Mouse (Mus musculus): Measurements from ENCODE around the gene Esr1. TPM values are rescaled to one million over a fixed set of nuclear protein-coding genes. Genes with fewer than 3 reads are reported as not detected.
"Not testable (repeated sequence)": the region's sequence is repeated elsewhere in the genome, so short reads cannot be mapped to it uniquely, and the experiment has no call there.

Gene Esr1
- polyA plus RNA-seq, 1 experiment from 2014 or later: 0.45 TPM

- no peaks in the 10 kb centered on the region for H3K27me3 ChIP-seq
- H3K36me3 ChIP-seq: no peaks in the 10 kb centered on the region
- no peak overlapping the region for H3K27ac ChIP-seq (replicated peaks)
- 53% methylated on average over 3 of the region's 3 CpGs for WGBS
- H3K4me3 ChIP-seq: no peak overlapping the region
- ATAC-seq (ENCODE audit: low FRiP score, low read depth): no peak
- H3K4me2 ChIP-seq: no peak overlapping the region
- no peaks in the 10 kb centered on the region for H3K9me3 ChIP-seq
- no peaks in the 10 kb centered on the region for H3K4me1 ChIP-seq (replicated peaks)
- H3K9ac ChIP-seq: no peak overlapping the region
Observed at GRCm38 (mm10) chr10:4724851-4725250, 113.5 kb downstream of the Esr1 start.

GRCm38 (mm10) chr10:4726141-4726540 is 114.7 kb downstream of the Esr1 start:
- Histone ChIP-seq H3K9ac (no peak overlapping the region), H3K36me3 (no peaks in the 10 kb centered on the region), H3K4me2 (no peak overlapping the region), H3K9me3 (no peaks in the 10 kb centered on the region), H3K4me3 (no peak overlapping the region), H3K27ac (replicated peaks) (no peak overlapping the region), H3K4me1 (replicated peaks) (no peaks in the 10 kb centered on the region), H3K27me3 (no peaks in the 10 kb centered on the region)
- 30% methylated on average over 6 of the region's 6 CpGs for WGBS
- no peak for ATAC-seq (ENCODE audit: low FRiP score, low read depth)

GRCm38 (mm10) chr10:4732328-4732727 is 120.9 kb downstream of the Esr1 start:
- Histone ChIP-seq H3K36me3 (no peaks in the 10 kb centered on the region), H3K27ac (replicated peaks) (no peak overlapping the region), H3K4me3 (no peak overlapping the region), H3K9me3 (no peaks in the 10 kb centered on the region), H3K27me3 (no peaks in the 10 kb centered on the region), H3K4me1 (replicated peaks) (no peaks in the 10 kb centered on the region), H3K4me2 (no peak overlapping the region), H3K9ac (no peak overlapping the region)
- ATAC-seq (ENCODE audit: low FRiP score, low read depth): no peak
- 73% methylated on average over 2 of the region's 2 CpGs for WGBS

GRCm38 (mm10) chr10:4733987-4734386 is 122.6 kb downstream of the Esr1 start:
- 73% methylated on average over 6 of the region's 6 CpGs for WGBS
- no peak overlapping the region for H3K4me3 ChIP-seq

GRCm38 (mm10) chr10:4734942-4735341 is 123.5 kb downstream of the Esr1 start:
- ATAC-seq (ENCODE audit: low FRiP score, low read depth): no peak
- Histone ChIP-seq H3K4me3 (no peak overlapping the region), H3K27me3 (no peaks in the 10 kb centered on the region), H3K4me2 (no peak overlapping the region), H3K9me3 (no peaks in the 10 kb centered on the region), H3K36me3 (no peaks in the 10 kb centered on the region), H3K9ac (no peak overlapping the region), H3K4me1 (replicated peaks) (no peaks in the 10 kb centered on the region), H3K27ac (replicated peaks) (no peak overlapping the region)
- 94% methylated on average over 2 of the region's 2 CpGs for WGBS

More at GRCm38 (mm10) chr10:4733987-4734386, 122.6 kb downstream of the Esr1 start:
- H3K9ac ChIP-seq: no peak overlapping the region
- no peak overlapping the region for H3K4me2 ChIP-seq
- no peaks in the 10 kb centered on the region for H3K9me3 ChIP-seq
- ATAC-seq (ENCODE audit: low FRiP score, low read depth): no peak
- no peaks in the 10 kb centered on the region for H3K36me3 ChIP-seq
- H3K27me3 ChIP-seq: no peaks in the 10 kb centered on the region
- no peaks in the 10 kb centered on the region for H3K4me1 ChIP-seq (replicated peaks)
- no peak overlapping the region for H3K27ac ChIP-seq (replicated peaks)

- ATAC-seq (ENCODE audit: low FRiP score, low read depth): no peak
- no peak overlapping the region for H3K27ac ChIP-seq (replicated peaks)
- no peaks in the 10 kb centered on the region for H3K4me1 ChIP-seq (replicated peaks)
- H3K36me3 ChIP-seq: no peaks in the 10 kb centered on the region
- WGBS: 88% methylated on average over 2 of the region's 2 CpGs
- H3K27me3 ChIP-seq: no peaks in the 10 kb centered on the region
- H3K4me3 ChIP-seq: no peak overlapping the region
- no peak overlapping the region for H3K4me2 ChIP-seq
- no peak overlapping the region for H3K9ac ChIP-seq
- H3K9me3 ChIP-seq: no peaks in the 10 kb centered on the region
Observed at GRCm38 (mm10) chr10:4738311-4738710, 126.9 kb downstream of the Esr1 start.

- H3K9me3 ChIP-seq; ATAC-seq (ENCODE audit: low FRiP score, low read depth); H3K27me3 ChIP-seq; H3K36me3 ChIP-seq; H3K4me2 ChIP-seq; H3K4me1 ChIP-seq (replicated peaks); H3K9ac ChIP-seq; H3K27ac ChIP-seq (replicated peaks); H3K4me3 ChIP-seq: not testable (repeated sequence)
- 77% methylated on average over 1 of the region's 1 CpGs for WGBS
Observed at GRCm38 (mm10) chr10:4751091-4751490, 139.7 kb downstream of the Esr1 start.

- H3K9me3 ChIP-seq: no peaks in the 10 kb centered on the region
- no peaks in the 10 kb centered on the region for H3K4me1 ChIP-seq (replicated peaks)
- no peak overlapping the region for H3K4me2 ChIP-seq
- no peak overlapping the region for H3K4me3 ChIP-seq
- H3K27ac ChIP-seq (replicated peaks): no peak overlapping the region
- no peaks in the 10 kb centered on the region for H3K36me3 ChIP-seq
- no peak for ATAC-seq (ENCODE audit: low FRiP score, low read depth)
- H3K9ac ChIP-seq: no peak overlapping the region
- no peaks in the 10 kb centered on the region for H3K27me3 ChIP-seq
- 89% methylated on average over 4 of the region's 4 CpGs for WGBS
Observed at GRCm38 (mm10) chr10:4752977-4753376, 141.6 kb downstream of the Esr1 start.

GRCm38 (mm10) chr10:4775541-4775940 is 164.1 kb downstream of the Esr1 start:
- no peaks in the 10 kb centered on the region for H3K36me3 ChIP-seq
- H3K4me3 ChIP-seq: no peak overlapping the region
- no peak overlapping the region for H3K9ac ChIP-seq
- no peaks in the 10 kb centered on the region for H3K9me3 ChIP-seq
- H3K27me3 ChIP-seq: no peaks in the 10 kb centered on the region
- ATAC-seq (ENCODE audit: low FRiP score, low read depth): no peak
- H3K4me1 ChIP-seq (replicated peaks): no peaks in the 10 kb centered on the region
- no peak overlapping the region for H3K27ac ChIP-seq (replicated peaks)
- no peak overlapping the region for H3K4me2 ChIP-seq
- 70% methylated on average over 3 of the region's 3 CpGs for WGBS

GRCm38 (mm10) chr10:4776007-4776713 is 164.8 kb downstream of the Esr1 start:
- no peaks in the 10 kb centered on the region for H3K9me3 ChIP-seq
- H3K27me3 ChIP-seq: no peaks in the 10 kb centered on the region
- no peak overlapping the region for H3K27ac ChIP-seq (replicated peaks)
- H3K4me2 ChIP-seq: no peak overlapping the region
- H3K4me3 ChIP-seq: no peak overlapping the region
- H3K36me3 ChIP-seq: no peaks in the 10 kb centered on the region
- ATAC-seq (ENCODE audit: low FRiP score, low read depth): no peak
- no peak overlapping the region for H3K9ac ChIP-seq
- no peaks in the 10 kb centered on the region for H3K4me1 ChIP-seq (replicated peaks)
- WGBS: 82% methylated on average over 6 of the region's 6 CpGs

GRCm38 (mm10) chr10:4776714-4777090 is 165.3 kb downstream of the Esr1 start:
- no peaks in the 10 kb centered on the region for H3K9me3 ChIP-seq
- no peak for ATAC-seq (ENCODE audit: low FRiP score, low read depth)
- WGBS: 81% methylated on average over 4 of the region's 4 CpGs
- no peak overlapping the region for H3K27ac ChIP-seq (replicated peaks)
- no peaks in the 10 kb centered on the region for H3K36me3 ChIP-seq
- H3K4me3 ChIP-seq: no peak overlapping the region
- no peaks in the 10 kb centered on the region for H3K27me3 ChIP-seq
- no peaks in the 10 kb centered on the region for H3K4me1 ChIP-seq (replicated peaks)
- H3K4me2 ChIP-seq: no peak overlapping the region
- H3K9ac ChIP-seq: no peak overlapping the region

- no peak overlapping the region for H3K9ac ChIP-seq
- no peak for ATAC-seq (ENCODE audit: low FRiP score, low read depth)
- H3K4me2 ChIP-seq: no peak overlapping the region
- H3K4me3 ChIP-seq: no peak overlapping the region
- H3K36me3 ChIP-seq: no peaks in the 10 kb centered on the region
- H3K4me1 ChIP-seq (replicated peaks): no peaks in the 10 kb centered on the region
- 68% methylated on average over 3 of the region's 3 CpGs for WGBS
- no peaks in the 10 kb centered on the region for H3K27me3 ChIP-seq
- H3K9me3 ChIP-seq: no peaks in the 10 kb centered on the region
- no peak overlapping the region for H3K27ac ChIP-seq (replicated peaks)
Observed at GRCm38 (mm10) chr10:4777996-4778395, 166.6 kb downstream of the Esr1 start.

- no peak overlapping the region for H3K4me3 ChIP-seq
- no peak overlapping the region for H3K27ac ChIP-seq (replicated peaks)
- no peak for ATAC-seq (ENCODE audit: low FRiP score, low read depth)
- H3K36me3 ChIP-seq: no peaks in the 10 kb centered on the region
- H3K9me3 ChIP-seq: no peaks in the 10 kb centered on the region
- no peaks in the 10 kb centered on the region for H3K4me1 ChIP-seq (replicated peaks)
- no peak overlapping the region for H3K4me2 ChIP-seq
- WGBS: 69% methylated on average over 6 of the region's 6 CpGs
- no peaks in the 10 kb centered on the region for H3K27me3 ChIP-seq
- H3K9ac ChIP-seq: no peak overlapping the region
Observed at GRCm38 (mm10) chr10:4780926-4781325, 169.5 kb downstream of the Esr1 start.
